Mouse (Mus musculus) lung, postnatal 0 days (tissue): ENCODE measurements around the gene Hs2st1.

Experiments
- CTCF ChIP-seq: IDR thresholded peaks from 2 replicates; pipeline ENCODE4 v1.5.1; 2016; ENCODE audit warnings: antibody characterized with exemption, mild to moderate bottlenecking
- EP300 ChIP-seq: IDR thresholded peaks from 2 replicates; pipeline ENCODE4 v1.6.1; 2016; ENCODE audit warnings: antibody characterized with exemption, mild to moderate bottlenecking, control low read depth

GRCm38 (mm10) chr3:144396478-144396877 lies 173.5 kb downstream of the Hs2st1 start:
- no peak for TF ChIP-seq CTCF
- TF ChIP-seq EP300: no peak
